Mouse (Mus musculus) liver, embryonic 12.5 days (tissue): ENCODE data around the gene D630036H23Rik. TPM values are rescaled to one million over a fixed set of nuclear protein-coding genes. Genes with fewer than 3 reads are reported as not detected.
A peak's percentile ranks its signal among the peaks of the same experiment; 100 is the strongest.
"Not testable (repeated sequence)": the region's sequence is repeated elsewhere in the genome, so short reads cannot be mapped to it uniquely, and the experiment has no call there.

ENCODE experiments used
- ATAC-seq: fragments of 200-750 bp; cut with Nextera tagmentation; 2 replicates; pipeline ENCODE4 v1.8.0; 2017; ENCODE audit warnings: moderate number of reproducible peaks, mild to moderate bottlenecking, moderate library complexity
- H3K27ac ChIP-seq: fragments of 300-500 bp; sonication (generic); 2 replicates; pipeline ENCODE4 v1.5.1; 2016; ENCODE audit warnings: mild to moderate bottlenecking
- H3K27me3 ChIP-seq: fragments of 300-500 bp; sonication (generic); replicated peaks from 2 replicates; pipeline ENCODE4 v1.6.1; 2016; ENCODE audit warnings: mild to moderate bottlenecking, moderate library complexity
- H3K36me3 ChIP-seq: fragments of 300-500 bp; sonication (generic); 2 replicates; pipeline ENCODE4 v1.6.1; 2016; ENCODE audit warnings: mild to moderate bottlenecking, moderate library complexity
- H3K4me1 ChIP-seq: fragments of 300-500 bp; sonication (generic); 2 replicates; pipeline ENCODE4 v1.6.1; 2016
- H3K4me2 ChIP-seq: fragments of 300-500 bp; sonication (generic); 2 replicates; pipeline ENCODE4 v1.6.1; 2016; ENCODE audit warnings: mild to moderate bottlenecking, moderate library complexity
- H3K4me3 ChIP-seq: fragments of 300-500 bp; sonication (generic); 2 replicates; pipeline ENCODE4 v1.5.1; 2016; ENCODE audit warnings: mild to moderate bottlenecking, moderate library complexity
- H3K9ac ChIP-seq: fragments of 300-500 bp; sonication (generic); 2 replicates; pipeline ENCODE4 v1.6.1; 2016; ENCODE audit warnings: mild to moderate bottlenecking, moderate library complexity
- H3K9me3 ChIP-seq: fragments of 300-500 bp; sonication (generic); replicated peaks from 2 replicates; pipeline ENCODE4 v1.6.1; 2016; ENCODE audit warnings: mild to moderate bottlenecking, moderate library complexity
- WGBS: fragments of 180-500 bp; shearing (Covaris S2); methylation state at CpG from one replicate; pipeline ENCODE4 v1.1.7; 2016; ENCODE audit not compliant: insufficient replicate concordance; 5-methylcytosine and 5-hydroxymethylcytosine counted together
- polyA plus RNA-seq: library from polyadenylated mRNA; unstranded; fragments of >200 nt; fragmentation: Nextera tagmentation; extraction: Ambion mirVana; gene quantifications from 2 replicates; pipeline ENCODE4 v1.2.1, GENCODE M21; 2016

The D630036H23Rik gene
- polyA plus RNA-seq: 0.31 and 0.87 TPM in 2 replicates

GRCm38 (mm10) chr12:36381441-36382340, at the start of gene D630036H23Rik, which contains the start of gene Ispd:
Gene D630036H23Rik (minus strand): TSS chr12:36382181.
Gene Ispd (plus strand): TSS chr12:36381450.
- peaks cover 17% of the 10 kb centered on the region for H3K4me1 ChIP-seq
- 1% methylated on average over 61 of the region's 64 CpGs for WGBS
- peak within 1 kb of the TSS; percentile 84 for H3K9ac ChIP-seq
- peak within 1 kb of the TSS; percentile 72 for H3K4me3 ChIP-seq
- H3K36me3 ChIP-seq: no peaks in the 10 kb centered on the region
- H3K9me3 ChIP-seq: no peaks in the 10 kb centered on the region
- H3K27me3 ChIP-seq: no peaks in the 10 kb centered on the region
- peak within 1 kb of the TSS; percentile 80 for H3K27ac ChIP-seq
- peak; percentile 89 for ATAC-seq
- peak within 1 kb of the TSS; percentile 92 for H3K4me2 ChIP-seq

- Histone ChIP-seq H3K27me3 (no peaks in the 10 kb centered on the region), H3K36me3 (no peaks in the 10 kb centered on the region), H3K9me3 (no peaks in the 10 kb centered on the region), H3K27ac (no peak overlapping the region), H3K4me3 (no peak overlapping the region), H3K4me1 (no peaks in the 10 kb centered on the region), H3K4me2 (no peak overlapping the region), H3K9ac (no peak overlapping the region)
- ATAC-seq: no peak
- WGBS: 68% methylated on average over 15 of the region's 15 CpGs
These were observed 44.4 kb upstream of the D630036H23Rik start for GRCm38 (mm10) chr12:36426163-36427045.

- Histone ChIP-seq H3K4me2 (no peak overlapping the region), H3K9ac (no peak overlapping the region), H3K4me3 (no peak overlapping the region), H3K27ac (no peak overlapping the region), H3K4me1 (no peaks in the 10 kb centered on the region), H3K27me3 (no peaks in the 10 kb centered on the region), H3K9me3 (no peaks in the 10 kb centered on the region), H3K36me3 (no peaks in the 10 kb centered on the region)
- no peak for ATAC-seq
- WGBS: 81% methylated on average over 7 of the region's 7 CpGs
These were observed 43.3 kb upstream of the D630036H23Rik start for GRCm38 (mm10) chr12:36425258-36425657.

GRCm38 (mm10) chr12:36423677-36424076, 41.7 kb upstream of the D630036H23Rik start:
- no peaks in the 10 kb centered on the region for H3K36me3 ChIP-seq
- no peaks in the 10 kb centered on the region for H3K4me1 ChIP-seq
- no peak for ATAC-seq
- no peak overlapping the region for H3K27ac ChIP-seq
- no peak overlapping the region for H3K4me3 ChIP-seq
- H3K9me3 ChIP-seq: no peaks in the 10 kb centered on the region
- H3K9ac ChIP-seq: no peak overlapping the region
- no peaks in the 10 kb centered on the region for H3K27me3 ChIP-seq
- H3K4me2 ChIP-seq: no peak overlapping the region
- 82% methylated on average over 10 of the region's 10 CpGs for WGBS

- no peak for ATAC-seq
- H3K36me3 ChIP-seq: no peaks in the 10 kb centered on the region
- 77% methylated on average over 2 of the region's 2 CpGs for WGBS
- no peak overlapping the region for H3K9ac ChIP-seq
- no peak overlapping the region for H3K27ac ChIP-seq
- no peaks in the 10 kb centered on the region for H3K9me3 ChIP-seq
- no peak overlapping the region for H3K4me3 ChIP-seq
- H3K27me3 ChIP-seq: no peaks in the 10 kb centered on the region
- no peak overlapping the region for H3K4me2 ChIP-seq
- no peaks in the 10 kb centered on the region for H3K4me1 ChIP-seq
These were observed 13.1 kb upstream of the D630036H23Rik start for GRCm38 (mm10) chr12:36395115-36395514.

GRCm38 (mm10) chr12:36386991-36387390, 5.0 kb upstream of the D630036H23Rik start:
- ATAC-seq: no peak
- Histone ChIP-seq H3K4me2 (no peak overlapping the region), H3K27ac (no peak overlapping the region), H3K9ac (no peak overlapping the region), H3K36me3 (no peaks in the 10 kb centered on the region), H3K9me3 (no peaks in the 10 kb centered on the region), H3K27me3 (no peaks in the 10 kb centered on the region), H3K4me3 (no peak overlapping the region), H3K4me1 (peaks cover 5% of the 10 kb centered on the region)
- WGBS: 75% methylated on average over 4 of the region's 4 CpGs

- Histone ChIP-seq H3K27me3 (no peaks in the 10 kb centered on the region), H3K9me3 (no peaks in the 10 kb centered on the region), H3K27ac (no peak overlapping the region), H3K4me1 (peaks cover 17% of the 10 kb centered on the region), H3K36me3 (no peaks in the 10 kb centered on the region), H3K4me2 (no peak overlapping the region), H3K9ac (no peak overlapping the region), H3K4me3 (no peak overlapping the region)
- WGBS: 67% methylated on average over 6 of the region's 6 CpGs
- no peak for ATAC-seq
These were observed 3.4 kb upstream of the D630036H23Rik start for GRCm38 (mm10) chr12:36385386-36385785.

GRCm38 (mm10) chr12:36380806-36381205, 1.2 kb downstream of the D630036H23Rik start:
- 71% methylated on average over 5 of the region's 5 CpGs for WGBS
- Histone ChIP-seq H3K4me3 (no peak overlapping the region), H3K4me1 (peaks cover 17% of the 10 kb centered on the region), H3K9ac (no peak overlapping the region), H3K36me3 (no peaks in the 10 kb centered on the region), H3K4me2 (peak overlapping the region; percentile 92), H3K27ac (no peak overlapping the region), H3K27me3 (no peaks in the 10 kb centered on the region), H3K9me3 (no peaks in the 10 kb centered on the region)
- no peak for ATAC-seq

GRCm38 (mm10) chr12:36380254-36380653, 1.7 kb downstream of the D630036H23Rik start:
- H3K9me3 ChIP-seq: no peaks in the 10 kb centered on the region
- no peak overlapping the region for H3K9ac ChIP-seq
- H3K4me2 ChIP-seq: no peak overlapping the region
- H3K4me3 ChIP-seq: no peak overlapping the region
- H3K36me3 ChIP-seq: no peaks in the 10 kb centered on the region
- no peak for ATAC-seq
- 68% methylated on average over 3 of the region's 3 CpGs for WGBS
- no peak overlapping the region for H3K27ac ChIP-seq
- peaks cover 17% of the 10 kb centered on the region for H3K4me1 ChIP-seq
- no peaks in the 10 kb centered on the region for H3K27me3 ChIP-seq

- not testable (repeated sequence) for H3K27me3 ChIP-seq, H3K9me3 ChIP-seq, ATAC-seq, H3K9ac ChIP-seq, H3K4me2 ChIP-seq, H3K4me1 ChIP-seq, H3K27ac ChIP-seq, H3K4me3 ChIP-seq, H3K36me3 ChIP-seq
- 69% methylated on average over 3 of the region's 4 CpGs for WGBS
These were observed 5.6 kb downstream of the D630036H23Rik start for GRCm38 (mm10) chr12:36376391-36376790.

- WGBS: 37% methylated on average over 4 of the region's 4 CpGs
- Histone ChIP-seq H3K4me1 (no peaks in the 10 kb centered on the region), H3K9ac (no peak overlapping the region), H3K4me2 (no peak overlapping the region), H3K27me3 (no peaks in the 10 kb centered on the region), H3K9me3 (no peaks in the 10 kb centered on the region), H3K4me3 (no peak overlapping the region), H3K36me3 (no peaks in the 10 kb centered on the region), H3K27ac (no peak overlapping the region)
- no peak for ATAC-seq
These were observed 8.6 kb downstream of the D630036H23Rik start for GRCm38 (mm10) chr12:36373237-36373998.
